Mouse (Mus musculus): ENCODE results near the gene Dydc2.

DNA sequence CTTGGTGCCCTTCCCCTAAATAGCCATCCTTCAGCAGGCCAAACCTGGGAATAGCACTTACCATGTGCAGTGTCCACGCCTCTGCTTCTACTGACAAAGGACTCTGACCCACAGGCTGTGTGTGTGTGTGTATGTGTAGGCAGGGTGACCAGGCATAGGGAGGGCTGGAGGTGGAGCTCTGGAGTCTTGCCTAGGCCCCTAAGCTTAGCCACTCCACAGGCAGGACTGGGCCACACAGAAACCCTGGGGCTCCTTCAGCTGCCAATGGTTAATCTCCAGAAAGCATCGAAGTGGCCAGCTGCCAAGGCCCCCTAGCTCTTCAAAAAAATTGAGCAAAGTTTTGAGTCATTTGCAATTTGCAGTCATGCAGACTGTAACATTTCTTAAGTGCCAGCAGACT, 60.9 kb downstream of the Dydc2 start:
- no peak for TF ChIP-seq ZNF384 (IDR thresholded peaks at IDR 0.05; ENCODE audit: low read depth, low read length)
- TF ChIP-seq ZC3H11A (IDR thresholded peaks at IDR 0.05; ENCODE audit: borderline replicate concordance, low read depth, low read length): no peak
- TF ChIP-seq CHD2 (IDR thresholded peaks at IDR 0.05; ENCODE audit: low read depth, low read length): no peak
- TF ChIP-seq MAFK (IDR thresholded peaks at IDR 0.05; ENCODE audit: insufficient read depth, low read depth, low read length): no peak
- TF ChIP-seq HCFC1 (IDR thresholded peaks at IDR 0.05; ENCODE audit: borderline replicate concordance, insufficient read depth, low read length): no peak
